Mouse (Mus musculus): Measurements from ENCODE around the gene Igfbp2.

GRCm38 (mm10) chr1:72783341-72783740 lies 41.0 kb upstream of the Igfbp2 start:
- TF ChIP-seq TAL1 (IDR thresholded peaks at IDR 0.05; ENCODE audit: low read length), result no peak
- no peak for TF ChIP-seq GATA1 (IDR thresholded peaks at IDR 0.05; ENCODE audit: low read length)

All from erythroblast, embryonic 14.5 days (primary cell).